Mouse (Mus musculus) lung, embryonic 16.5 days (tissue): ENCODE results near the gene Syt8. TPM values are rescaled to one million over a fixed set of nuclear protein-coding genes. Genes with fewer than 3 reads are reported as not detected.

Experiments
- ATAC-seq: fragments of 200-750 bp; cut with Nextera tagmentation; 2 replicates; pipeline ENCODE4 v1.8.0; 2017; ENCODE audit warnings: low read depth, mild to moderate bottlenecking, moderate library complexity
- H3K27ac ChIP-seq: fragments of 300-500 bp; sonication (generic); 2 replicates; pipeline ENCODE4 v1.5.1; 2014; ENCODE audit warnings: mild to moderate bottlenecking, control low read depth, low read length
- H3K27me3 ChIP-seq: fragments of 300-500 bp; sonication (generic); 2 replicates; pipeline ENCODE4 v1.6.1; 2014; ENCODE audit warnings: low read depth, low read length, mixed read lengths; ENCODE audit not compliant: control insufficient read depth, insufficient read depth
- H3K36me3 ChIP-seq: fragments of 300-500 bp; sonication (generic); 2 replicates; pipeline ENCODE4 v1.6.1; 2014; ENCODE audit warnings: low read length; ENCODE audit not compliant: control insufficient read depth, insufficient read depth
- H3K4me1 ChIP-seq: fragments of 300-500 bp; sonication (generic); replicated peaks from 2 replicates; pipeline ENCODE4 v1.6.1; 2014; ENCODE audit warnings: low read length, mixed read lengths; ENCODE audit not compliant: control insufficient read depth, insufficient read depth
- H3K4me2 ChIP-seq: fragments of 300-500 bp; sonication (generic); 2 replicates; pipeline ENCODE4 v1.6.1; 2014; ENCODE audit warnings: low read depth, low read length, control low read depth
- H3K4me3 ChIP-seq: fragments of 300-500 bp; sonication (generic); 2 replicates; pipeline ENCODE4 v1.5.1; 2014; ENCODE audit warnings: mild to moderate bottlenecking, low read length, control low read depth
- H3K9ac ChIP-seq: fragments of 300-500 bp; sonication (generic); 2 replicates; pipeline ENCODE4 v1.6.1; 2014; ENCODE audit warnings: low read length, control low read depth
- H3K9me3 ChIP-seq: fragments of 300-500 bp; sonication (generic); 2 replicates; pipeline ENCODE4 v1.6.1; 2016; ENCODE audit warnings: low read length; ENCODE audit not compliant: control insufficient read depth
- WGBS: fragments of 180-500 bp; shearing (Covaris S2); extraction: QIAGEN DNeasy Blood & Tissue Kit; methylation state at CpG from one replicate; pipeline ENCODE4 v1.1.7; 2014; 5-methylcytosine and 5-hydroxymethylcytosine counted together
- polyA plus RNA-seq: library from polyadenylated mRNA; unstranded; fragments of >200 nt; fragmentation: Nextera tagmentation; extraction: Ambion mirVana; gene quantifications from 2 replicates; pipeline ENCODE4 v1.2.1, GENCODE M21; 2015

Syt8 gene
- polyA plus RNA-seq, 1 experiment from 2014 or later, result 0.48 TPM

DNA sequence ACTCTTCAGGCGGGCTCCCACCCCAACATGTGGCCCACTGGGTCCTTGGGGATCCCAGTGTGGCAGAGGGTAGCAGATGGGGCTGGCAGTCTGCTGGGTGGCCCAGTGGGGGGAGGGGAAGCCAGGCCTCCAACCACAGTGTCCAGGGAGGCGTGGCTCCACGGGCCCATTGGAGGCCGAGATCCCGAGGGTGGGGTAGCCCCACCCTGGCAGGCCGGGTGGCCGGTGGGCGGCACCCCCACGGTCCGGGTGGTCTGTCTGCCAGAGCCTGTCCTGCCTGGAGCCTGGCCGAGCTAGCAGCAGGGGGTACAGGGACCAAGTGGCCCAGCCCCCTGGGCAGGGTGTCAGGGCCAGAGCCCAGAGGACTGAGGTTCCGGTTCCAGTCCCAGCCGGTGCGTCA lies 40.1 kb downstream of the Syt8 start:
- Histone ChIP-seq H3K36me3 (no peaks in the 10 kb centered on the region), H3K4me1 (peaks cover 31% of the 10 kb centered on the region), H3K4me3 (peak overlapping the region; percentile 41), H3K9ac (peak overlapping the region; percentile 56), H3K27me3 (no peaks in the 10 kb centered on the region), H3K4me2 (peak overlapping the region; percentile 44), H3K27ac (peak overlapping the region; percentile 67), H3K9me3 (no peaks in the 10 kb centered on the region)
- peak; percentile 53 for ATAC-seq
- WGBS, result 61% methylated on average over 12 of the region's 14 CpGs

DNA sequence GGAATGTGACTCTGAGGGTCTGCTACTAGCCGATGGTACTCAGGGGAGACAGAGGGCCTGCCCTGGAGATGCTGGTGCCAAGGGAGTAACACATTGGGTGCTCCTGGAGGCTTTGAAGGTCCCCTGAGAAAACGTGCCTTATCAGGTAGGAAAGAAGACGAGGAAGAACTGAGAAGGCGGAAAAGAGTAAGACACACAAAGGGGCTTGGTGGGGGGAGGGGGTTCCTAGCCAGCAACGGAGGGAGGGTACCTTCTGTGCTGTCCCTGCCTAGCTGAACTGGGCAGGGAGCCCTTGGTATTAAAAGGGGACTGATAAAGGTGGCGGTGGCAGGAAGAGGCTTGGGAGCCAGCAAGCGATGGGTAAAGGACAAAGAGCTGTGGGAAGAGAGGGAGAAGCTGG lies 41.0 kb downstream of the Syt8 start:
- no peak for ATAC-seq
- H3K9me3 ChIP-seq, result no peaks in the 10 kb centered on the region
- no peaks in the 10 kb centered on the region for H3K27me3 ChIP-seq
- H3K36me3 ChIP-seq, result no peaks in the 10 kb centered on the region
- peak overlapping the region; percentile 44 for H3K4me2 ChIP-seq
- peak overlapping the region; percentile 47 for H3K27ac ChIP-seq
- H3K9ac ChIP-seq, result peak overlapping the region; percentile 56
- peaks cover 26% of the 10 kb centered on the region for H3K4me1 ChIP-seq
- WGBS, result 36% methylated on average over 7 of the region's 7 CpGs
- peak overlapping the region; percentile 41 for H3K4me3 ChIP-seq

DNA sequence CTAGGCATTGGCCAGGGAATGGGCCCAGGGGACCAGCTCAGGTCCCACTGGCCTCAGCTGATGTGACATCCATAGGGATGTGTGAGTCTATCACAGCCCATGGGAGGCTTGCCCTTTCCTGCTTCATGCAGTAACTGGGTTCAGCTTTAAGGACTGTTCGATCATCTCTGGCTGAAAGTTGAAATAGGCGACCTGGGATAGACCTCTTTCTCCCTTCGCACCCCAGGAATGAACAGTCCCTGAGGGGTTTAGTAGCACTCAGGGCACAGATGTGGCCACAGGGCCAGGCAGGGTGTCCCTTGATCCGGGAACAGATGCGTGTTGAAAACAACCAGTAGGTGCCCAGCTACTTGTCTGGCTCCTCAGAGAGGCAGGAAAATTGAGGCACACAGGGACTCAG lies 41.6 kb downstream of the Syt8 start:
- H3K27me3 ChIP-seq, result no peaks in the 10 kb centered on the region
- H3K4me2 ChIP-seq, result peak overlapping the region; percentile 44
- H3K4me1 ChIP-seq, result peaks cover 26% of the 10 kb centered on the region
- peak overlapping the region; percentile 47 for H3K27ac ChIP-seq
- no peaks in the 10 kb centered on the region for H3K36me3 ChIP-seq
- H3K4me3 ChIP-seq, result peak overlapping the region; percentile 41
- ATAC-seq, result no peak
- H3K9me3 ChIP-seq, result no peaks in the 10 kb centered on the region
- 80% methylated on average over 5 of the region's 5 CpGs for WGBS
- H3K9ac ChIP-seq, result peak overlapping the region; percentile 56

DNA sequence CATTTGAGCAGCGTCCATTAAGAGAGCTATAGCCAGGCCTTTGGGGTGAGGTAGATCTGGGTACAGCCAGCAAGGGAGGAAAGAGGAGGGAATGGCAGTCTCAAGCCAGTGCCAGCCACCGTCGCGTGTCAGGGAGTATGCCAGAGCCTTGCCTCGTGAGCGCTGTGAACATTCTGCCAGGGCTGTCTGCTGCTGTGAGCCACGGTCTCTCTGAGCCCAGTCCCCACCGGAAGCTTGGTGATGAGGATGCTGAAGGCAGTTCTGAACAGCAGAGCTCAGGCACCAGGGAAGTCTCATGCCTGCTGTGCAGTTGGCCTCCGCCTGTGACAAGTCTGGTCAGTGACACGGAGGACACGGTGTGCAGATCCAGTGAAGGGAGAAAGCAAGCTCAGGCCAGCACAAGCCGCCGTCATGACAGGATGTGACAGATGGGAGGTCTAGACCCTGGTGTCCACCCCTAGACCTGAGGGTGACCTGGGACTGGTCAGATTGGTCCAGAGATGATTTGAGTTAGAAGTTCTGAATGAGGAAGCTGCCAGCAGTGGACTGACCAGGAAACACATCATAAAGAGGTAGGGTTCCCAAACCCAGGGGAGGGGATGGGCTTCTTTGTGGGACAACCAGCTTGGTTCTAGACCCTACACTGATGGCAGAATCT lies 42.3 kb downstream of the Syt8 start:
- ATAC-seq, result no peak
- no peaks in the 10 kb centered on the region for H3K36me3 ChIP-seq
- H3K4me1 ChIP-seq, result peaks cover 26% of the 10 kb centered on the region
- peak overlapping the region; percentile 44 for H3K4me2 ChIP-seq
- 65% methylated on average over 13 of the region's 13 CpGs for WGBS
- no peaks in the 10 kb centered on the region for H3K27me3 ChIP-seq
- peak overlapping the region; percentile 47 for H3K27ac ChIP-seq
- peak overlapping the region; percentile 41 for H3K4me3 ChIP-seq
- H3K9me3 ChIP-seq, result no peaks in the 10 kb centered on the region
- peak overlapping the region; percentile 56 for H3K9ac ChIP-seq

DNA sequence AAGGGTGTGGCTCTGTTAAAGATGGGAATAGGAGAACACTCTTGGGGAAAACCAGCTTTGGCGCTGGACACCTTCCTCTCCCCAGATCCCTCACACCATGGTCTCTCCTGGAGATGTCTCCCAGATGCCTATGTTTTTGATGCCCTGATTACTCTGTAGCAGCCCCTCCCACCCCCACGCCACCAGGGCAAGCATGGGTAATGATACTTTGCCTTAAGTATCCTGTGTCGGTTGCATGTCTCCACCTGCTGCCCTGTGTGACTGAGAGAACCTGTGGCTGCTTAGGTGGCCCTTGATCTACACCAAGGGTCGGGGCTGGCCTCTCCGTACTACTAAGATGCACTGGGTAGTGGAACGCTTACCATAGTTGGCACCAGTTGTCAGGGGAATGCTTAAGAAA lies 43.4 kb downstream of the Syt8 start:
- H3K27ac ChIP-seq, result peak overlapping the region; percentile 25
- H3K9ac ChIP-seq, result peak overlapping the region; percentile 56
- H3K9me3 ChIP-seq, result no peaks in the 10 kb centered on the region
- peak overlapping the region; percentile 44 for H3K4me2 ChIP-seq
- peaks cover 31% of the 10 kb centered on the region for H3K4me1 ChIP-seq
- ATAC-seq, result no peak
- no peaks in the 10 kb centered on the region for H3K36me3 ChIP-seq
- peak overlapping the region; percentile 41 for H3K4me3 ChIP-seq
- H3K27me3 ChIP-seq, result no peaks in the 10 kb centered on the region
- 83% methylated on average over 6 of the region's 6 CpGs for WGBS

DNA sequence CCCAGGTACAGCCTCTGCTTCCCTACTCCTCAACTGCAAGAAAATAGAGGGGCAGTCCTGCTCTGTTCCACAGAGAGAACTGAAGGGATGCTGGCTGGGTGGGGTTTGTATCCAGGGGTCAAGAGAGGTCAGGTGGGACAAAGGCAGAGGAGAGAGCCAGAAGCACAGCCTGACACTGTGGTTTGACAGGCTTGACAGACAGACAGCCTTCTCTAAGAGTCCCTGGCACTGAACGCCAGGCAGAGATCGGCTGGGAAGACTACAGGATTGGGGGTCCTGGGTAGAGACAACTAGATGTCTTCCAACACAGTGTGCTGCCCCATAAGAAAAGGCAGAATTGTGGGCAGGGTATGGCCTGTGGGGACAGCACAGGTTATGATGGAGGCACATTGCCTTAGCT lies 43.9 kb downstream of the Syt8 start:
- Histone ChIP-seq H3K9ac (no peak overlapping the region; the same call in 1 of the 2 replicates), H3K27me3 (no peaks in the 10 kb centered on the region), H3K27ac (no peak overlapping the region), H3K36me3 (no peaks in the 10 kb centered on the region), H3K4me2 (peak overlapping the region; percentile 44), H3K4me1 (peaks cover 35% of the 10 kb centered on the region), H3K4me3 (peak overlapping the region; percentile 41), H3K9me3 (no peaks in the 10 kb centered on the region)
- no peak for ATAC-seq
- 70% methylated on average over 2 of the region's 2 CpGs for WGBS

DNA sequence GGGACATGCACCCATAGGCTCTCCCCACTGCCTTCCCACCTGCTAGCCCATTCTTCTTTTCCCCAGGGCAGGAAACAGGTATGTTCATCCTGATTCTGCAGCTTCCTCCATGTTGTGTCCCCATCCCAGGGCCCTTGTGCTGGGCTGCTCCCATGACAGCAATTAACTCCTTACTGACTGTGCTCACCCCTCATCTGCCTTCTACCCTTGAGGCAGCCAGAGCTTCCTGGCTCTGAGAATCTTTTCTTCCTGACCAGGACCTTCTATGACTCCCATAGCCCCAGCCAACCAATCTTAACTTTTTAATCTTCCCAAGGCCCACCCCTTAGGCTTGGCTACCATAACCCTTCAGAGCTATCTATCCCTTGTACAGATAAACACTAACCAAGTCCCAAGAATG lies 44.7 kb downstream of the Syt8 start:
- peaks cover 34% of the 10 kb centered on the region for H3K4me1 ChIP-seq
- H3K4me2 ChIP-seq, result peak overlapping the region; percentile 44
- peak overlapping the region; percentile 95; the same call in 1 of the 2 replicates for H3K27ac ChIP-seq
- ATAC-seq, result no peak
- no peaks in the 10 kb centered on the region for H3K9me3 ChIP-seq
- H3K9ac ChIP-seq, result peak overlapping the region; percentile 16; the same call in 1 of the 2 replicates
- no peaks in the 10 kb centered on the region for H3K27me3 ChIP-seq
- no peak overlapping the region for H3K4me3 ChIP-seq
- no peaks in the 10 kb centered on the region for H3K36me3 ChIP-seq

DNA sequence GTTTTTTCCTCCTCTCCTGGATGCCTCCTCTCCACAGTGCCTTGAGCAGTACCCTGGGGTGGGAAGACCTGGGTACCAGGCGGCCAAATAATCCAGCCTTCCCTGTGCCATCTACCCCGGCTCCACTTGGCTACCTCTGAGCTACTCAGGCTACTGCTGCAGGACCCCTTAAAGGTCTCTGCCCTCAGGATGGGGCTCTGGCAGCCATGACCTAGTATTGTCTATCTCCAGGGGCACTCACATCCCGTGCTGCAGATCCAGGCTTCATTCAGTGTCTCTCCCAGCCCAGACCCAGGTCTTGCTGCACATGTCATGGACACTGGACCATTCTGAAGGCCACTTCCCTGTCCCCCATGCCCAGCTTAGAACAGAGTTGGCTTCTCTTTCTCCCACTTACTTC lies 45.2 kb downstream of the Syt8 start:
- no peak overlapping the region for H3K9ac ChIP-seq
- H3K4me2 ChIP-seq, result peak overlapping the region; percentile 61; the same call in 1 of the 2 replicates
- no peaks in the 10 kb centered on the region for H3K27me3 ChIP-seq
- ATAC-seq, result no peak
- WGBS, result 89% methylated on average over 3 of the region's 3 CpGs
- H3K27ac ChIP-seq, result peak overlapping the region; percentile 95; the same call in 1 of the 2 replicates
- peaks cover 30% of the 10 kb centered on the region for H3K4me1 ChIP-seq
- no peaks in the 10 kb centered on the region for H3K9me3 ChIP-seq
- H3K4me3 ChIP-seq, result no peak overlapping the region
- H3K36me3 ChIP-seq, result no peaks in the 10 kb centered on the region

DNA sequence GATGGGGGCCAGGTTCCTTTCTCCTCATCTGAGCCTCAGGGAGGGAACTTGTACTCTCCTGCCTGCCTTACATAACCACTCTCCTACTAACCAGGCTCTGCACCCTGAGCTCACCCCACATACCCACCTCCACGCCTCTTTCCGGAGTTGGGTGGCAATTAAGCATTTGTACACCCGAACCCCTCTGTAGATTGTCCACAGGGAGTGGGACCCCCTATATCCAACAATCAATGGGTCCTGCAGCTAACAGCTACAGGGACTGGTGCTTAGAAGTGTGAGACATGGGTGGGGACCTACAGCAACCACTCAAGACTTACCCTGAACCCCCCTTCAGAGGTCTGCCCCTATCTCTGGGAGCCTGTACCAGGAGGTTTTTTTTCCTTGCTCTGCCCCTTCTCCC lies 46.0 kb downstream of the Syt8 start:
- Histone ChIP-seq H3K27ac (peak overlapping the region; percentile 95), H3K9ac (peak overlapping the region; percentile 75), H3K9me3 (no peaks in the 10 kb centered on the region), H3K27me3 (no peaks in the 10 kb centered on the region), H3K36me3 (no peaks in the 10 kb centered on the region), H3K4me2 (peak overlapping the region; percentile 61), H3K4me1 (peaks cover 30% of the 10 kb centered on the region), H3K4me3 (no peak overlapping the region)
- 94% methylated on average over 3 of the region's 3 CpGs for WGBS
- ATAC-seq, result no peak
